Mouse (Mus musculus): ENCODE data around the gene Gramd1b.

DNA sequence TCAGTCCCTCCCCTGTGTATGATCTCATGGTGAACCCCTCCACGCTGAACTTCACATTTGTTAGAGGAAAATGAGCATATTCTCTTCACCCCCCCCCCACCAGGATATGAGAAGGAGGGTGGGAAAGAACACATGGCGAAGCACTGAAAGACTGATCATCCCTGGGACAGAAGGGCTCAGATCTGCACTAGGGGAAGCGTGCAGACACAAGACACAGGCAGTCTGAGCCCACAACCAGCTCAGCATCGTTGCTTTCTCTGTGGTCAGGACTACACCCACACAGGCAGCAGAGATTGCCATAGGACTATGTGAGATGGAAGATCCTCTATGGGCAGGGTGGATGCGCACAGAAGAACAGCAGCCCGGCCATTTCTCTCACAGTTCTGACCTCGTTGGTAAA lies 189.1 kb downstream of the Gramd1b start:
- TF ChIP-seq CTCF (IDR thresholded peaks at IDR 0.05; ENCODE audit: low read depth): no peak
- TF ChIP-seq EP300 (IDR thresholded peaks at IDR 0.05; ENCODE audit: low read depth): no peak
